Mouse (Mus musculus) MEL (cell line): ENCODE data around the gene Pi4k2b.

Source experiments
- CHD2 ChIP-seq: IDR thresholded peaks from 2 replicates; pipeline ENCODE4 v1.6.1; 2011; ENCODE audit warnings: low read length, improper control_type of control experiment
- CTCF ChIP-seq, 3 experiments: IDR thresholded peaks in 2 of 3; conservative IDR thresholded peaks in 1 of 3; 2 replicates each; pipeline ENCODE4 v1.5.1; 2011 to 2012; ENCODE audit warnings: low read length in 3 of 3, low read depth in 2 of 3, mild to moderate bottlenecking in 2 of 3, improper control_type of control experiment in 1 of 3, inconsistent platforms in 1 of 3, mixed read lengths in 1 of 3, moderate library complexity in 1 of 3; ENCODE audit not compliant: control insufficient read depth in 1 of 3, insufficient read depth in 1 of 3, poor library complexity in 1 of 3, severe bottlenecking in 1 of 3
- KAT2A ChIP-seq: conservative IDR thresholded peaks from 2 replicates; pipeline ENCODE4 v1.6.1; 2012; ENCODE audit warnings: low read depth, low read length, improper control_type of control experiment, inconsistent platforms
- MAFK ChIP-seq: IDR thresholded peaks from 2 replicates; pipeline ENCODE4 v1.6.1; 2011; ENCODE audit warnings: low read depth, mild to moderate bottlenecking, low read length, improper control_type of control experiment, borderline replicate concordance
- MAX ChIP-seq: IDR thresholded peaks from 2 replicates; pipeline ENCODE4 v1.6.1; 2011; ENCODE audit warnings: low read length, improper control_type of control experiment
- MAZ ChIP-seq: IDR thresholded peaks from 2 replicates; pipeline ENCODE4 v1.6.1; 2012; ENCODE audit warnings: low read depth, mild to moderate bottlenecking, inconsistent platforms, low read length, improper control_type of control experiment
- POLR2A ChIP-seq, 2 experiments: IDR thresholded peaks; 2 replicates each; pipeline ENCODE4 v1.6.1; 2011 to 2012; ENCODE audit warnings: low read length in 2 of 2, mild to moderate bottlenecking in 2 of 2, control low read depth in 1 of 2, improper control_type of control experiment in 1 of 2, low read depth in 1 of 2, moderate library complexity in 1 of 2; ENCODE audit not compliant: control insufficient read depth in 1 of 2, insufficient read depth in 1 of 2, poor library complexity in 1 of 2
- RCOR1 ChIP-seq: IDR thresholded peaks from 2 replicates; pipeline ENCODE4 v1.6.1; 2012; ENCODE audit warnings: low read depth, mild to moderate bottlenecking, inconsistent platforms, low read length, improper control_type of control experiment
- TAL1 ChIP-seq: IDR thresholded peaks from 2 replicates; pipeline ENCODE4 v1.6.1; 2012; ENCODE audit warnings: mild to moderate bottlenecking, inconsistent platforms, low read length, moderate library complexity, mixed read lengths
- UBTF ChIP-seq: IDR thresholded peaks from 2 replicates; pipeline ENCODE4 v1.6.1; 2012; ENCODE audit warnings: low read depth, mild to moderate bottlenecking, inconsistent platforms, low read length, improper control_type of control experiment, moderate library complexity, borderline replicate concordance; ENCODE audit not compliant: insufficient read depth
- USF1 ChIP-seq: IDR thresholded peaks from 2 replicates; pipeline ENCODE4 v1.6.1; 2014; ENCODE audit warnings: low read depth, mild to moderate bottlenecking, inconsistent platforms, low read length, improper control_type of control experiment, moderate library complexity

DNA sequence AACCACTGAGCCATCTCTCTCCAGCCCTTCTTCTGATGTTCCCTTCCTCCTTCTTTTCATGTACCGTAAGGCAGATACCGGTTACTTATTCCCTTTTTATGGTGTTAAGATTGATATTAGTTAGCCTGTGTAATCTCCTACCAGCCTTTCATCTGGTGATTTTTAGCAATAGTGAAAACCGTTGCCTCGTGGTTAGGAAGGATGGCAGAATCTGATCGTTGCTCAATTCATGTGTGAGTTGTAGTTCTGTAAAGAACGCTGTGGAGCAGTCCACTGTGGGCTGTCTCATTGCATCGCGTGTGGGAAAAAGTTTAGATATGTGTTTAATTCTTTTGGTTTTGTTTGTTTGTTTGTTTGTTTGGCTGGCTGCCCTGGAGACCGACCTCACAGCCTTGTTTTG is 51.9 kb downstream of the Pi4k2b start:
- TF ChIP-seq CTCF (IDR thresholded peaks at IDR 0.05 in 2 of 3, conservative IDR thresholded peaks at IDR 0.05 in 1 of 3; ENCODE audit: control insufficient read depth in 1 of 3, insufficient read depth in 1 of 3, low read depth in 2 of 3, low read length in 3 of 3, poor library complexity in 1 of 3, severe bottlenecking in 1 of 3) (no peak), UBTF (no peak), POLR2A (IDR thresholded peaks at IDR 0.05; ENCODE audit: control insufficient read depth in 1 of 2, insufficient read depth in 1 of 2, low read depth in 1 of 2, low read length in 2 of 2, poor library complexity in 1 of 2) (no peak), MAFK (no peak), CHD2 (no peak), KAT2A (no peak), MAX (no peak), USF1 (no peak), MAZ (no peak), TAL1 (no peak), RCOR1 (no peak)
